Mouse (Mus musculus) spleen, adult 2 months (tissue): Measurements from ENCODE around the gene Ppm1g. TPM values are rescaled to one million over a fixed set of nuclear protein-coding genes. Genes with fewer than 3 reads are reported as not detected.

ENCODE experiments used
- DNase-seq, 2 experiments: peaks; one replicate each; pipeline versions ENCODE4 v3.0.0 to v3.0.0-alpha.2; 2012 to 2021; ENCODE audit warnings: low spot score in 2 of 2, low read depth in 1 of 2
- H3K27ac ChIP-seq: fragments of 200-500 bp; 2 replicates; pipeline ENCODE4 v1.5.1; 2012; ENCODE audit warnings: low read length, inconsistent platforms; ENCODE audit not compliant: insufficient read depth
- H3K27me3 ChIP-seq: fragments of 200-500 bp; 2 replicates; pipeline ENCODE4 v1.6.1; 2012; ENCODE audit warnings: mild to moderate bottlenecking, moderate library complexity, low read length, inconsistent platforms; ENCODE audit not compliant: control insufficient read depth, insufficient read depth
- H3K36me3 ChIP-seq: fragments of 200-500 bp; 2 replicates; pipeline ENCODE4 v1.6.1; 2012; ENCODE audit warnings: mild to moderate bottlenecking, low read length, inconsistent platforms; ENCODE audit not compliant: control insufficient read depth, insufficient read depth
- H3K4me1 ChIP-seq: fragments of 200-500 bp; 2 replicates; pipeline ENCODE4 v1.6.1; 2011; ENCODE audit warnings: inconsistent platforms; ENCODE audit not compliant: control insufficient read depth, insufficient read depth, insufficient read length
- H3K4me3 ChIP-seq: fragments of 200-500 bp; 2 replicates; pipeline ENCODE4 v1.5.1; 2011; ENCODE audit warnings: mild to moderate bottlenecking, inconsistent platforms; ENCODE audit not compliant: insufficient read depth, insufficient read length; ENCODE audit errors: extremely low read depth
- CTCF ChIP-seq: fragments of 200-500 bp; IDR thresholded peaks from 2 replicates; pipeline ENCODE4 v1.5.1; 2011; ENCODE audit warnings: mild to moderate bottlenecking, inconsistent platforms; ENCODE audit not compliant: insufficient read depth, insufficient read length, insufficient replicate concordance; ENCODE audit errors: extremely low read depth
- POLR2A ChIP-seq: fragments of 200-500 bp; IDR thresholded peaks from 2 replicates; pipeline ENCODE4 v1.6.1; 2011; ENCODE audit warnings: low read depth, low read length, inconsistent platforms
- WGBS: fragments of 180-500 bp; shearing (Covaris S2); methylation state at CpG from one replicate; pipeline ENCODE4 v1.1.7; 2018; 5-methylcytosine and 5-hydroxymethylcytosine counted together
- polyA plus RNA-seq: library from polyadenylated mRNA; depleted of rRNA; stranded (reverse); fragments of >200 nt; gene quantifications from 2 replicates; pipeline ENCODE4 v1.2.3, GENCODE M21; 2012

Ppm1g gene
- polyA plus RNA-seq, 1 experiment: 65.7 TPM

DNA sequence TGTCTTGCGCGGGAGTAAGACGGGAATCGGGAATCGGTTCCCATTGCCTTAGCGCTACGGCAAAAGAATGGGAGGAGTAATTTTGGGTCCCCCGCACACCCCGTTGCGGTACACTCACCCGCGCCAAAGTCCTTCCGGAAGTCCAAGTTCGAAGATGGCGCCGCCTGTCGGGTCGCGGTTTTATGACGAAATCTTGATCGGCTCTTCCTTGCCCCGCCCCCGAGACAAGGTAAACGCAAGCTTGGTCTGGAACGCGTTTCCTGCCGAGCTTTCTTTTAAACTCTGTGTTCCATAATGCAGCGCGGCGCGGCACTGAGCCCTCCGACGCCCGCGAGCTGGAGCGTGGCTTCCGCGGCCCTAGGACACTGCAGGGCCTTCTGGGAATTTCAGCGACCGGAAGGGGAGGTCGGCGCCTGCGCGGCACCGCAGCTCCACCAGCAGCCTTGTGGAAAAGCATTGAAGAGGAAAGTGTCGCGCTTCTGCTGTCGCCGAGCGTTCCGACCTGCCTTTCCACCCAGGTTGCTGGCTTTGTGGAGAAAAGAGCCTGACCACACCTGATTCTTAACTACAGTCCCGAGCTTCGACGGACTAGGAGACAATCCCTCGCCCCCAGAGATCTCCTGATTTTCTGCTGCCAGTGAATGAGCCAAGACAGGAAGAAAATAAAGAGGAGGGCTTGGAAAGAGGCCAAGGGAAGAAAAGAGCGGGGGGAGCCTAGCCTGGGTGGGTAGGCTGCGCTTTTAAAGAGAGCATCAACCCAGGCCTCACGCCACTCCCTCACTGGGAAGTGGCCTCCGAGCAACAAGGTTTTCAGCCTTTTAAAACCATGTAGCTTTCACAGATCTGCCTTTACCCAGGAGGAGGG lies 40.5 kb downstream of the Ppm1g start, which contains the start of the genes Gm29609 and Gtf3c2:
Gm29609 (minus strand) TSS at position 146 of the 865 bp plus-strand sequence.
Gtf3c2 (minus strand) TSS at position 379 of the 865 bp plus-strand sequence.
- peak within 1 kb of the TSS; percentile 87 for H3K4me3 ChIP-seq
- peak; percentile 75; the same call in 1 of the 2 replicates for TF ChIP-seq POLR2A
- no peak for TF ChIP-seq CTCF
- no peaks in the 10 kb centered on the region for H3K27me3 ChIP-seq
- DNase-seq: peak; percentile 93 to 95
- peaks cover 3% of the 10 kb centered on the region; the same call in 1 of the 2 replicates for H3K4me1 ChIP-seq
- H3K36me3 ChIP-seq: no peaks in the 10 kb centered on the region; the same call in 1 of the 2 replicates
- peak within 1 kb of the TSS; percentile 91 for H3K27ac ChIP-seq
- WGBS: under 1% methylated on average over 59 of the region's 59 CpGs

DNA sequence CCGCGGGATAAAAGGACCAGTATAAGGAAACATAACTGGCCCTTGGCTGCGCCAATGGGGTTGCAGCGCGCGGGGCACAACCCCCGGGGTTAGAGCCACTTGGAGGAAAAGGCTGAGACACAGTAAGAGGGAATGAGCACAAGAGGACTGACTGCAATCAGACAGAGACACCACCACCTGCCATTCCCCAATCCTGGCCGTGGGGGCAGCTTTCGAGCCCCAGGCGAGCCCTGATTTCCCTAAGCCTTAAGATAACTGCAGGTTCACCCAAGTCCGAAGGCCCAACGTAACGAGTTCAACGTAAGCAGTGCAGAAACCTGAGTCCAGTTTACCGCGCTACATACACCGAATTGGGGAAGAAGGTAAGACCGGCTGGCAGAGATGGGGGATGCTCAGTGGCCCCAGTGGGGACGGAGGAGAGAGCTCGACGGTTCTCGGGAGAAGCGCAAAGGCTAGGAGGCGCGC lies 41.2 kb downstream of the Ppm1g start:
- peak overlapping the region; percentile 91 for H3K27ac ChIP-seq
- H3K4me3 ChIP-seq: peak overlapping the region; percentile 87
- no peak for DNase-seq
- peaks cover 3% of the 10 kb centered on the region; the same call in 1 of the 2 replicates for H3K4me1 ChIP-seq
- no peaks in the 10 kb centered on the region for H3K27me3 ChIP-seq
- peaks cover under 1% of the 10 kb centered on the region; the same call in 1 of the 2 replicates for H3K36me3 ChIP-seq
- 1% methylated on average over 25 of the region's 25 CpGs for WGBS
- TF ChIP-seq CTCF (no peak), POLR2A (no peak)

DNA sequence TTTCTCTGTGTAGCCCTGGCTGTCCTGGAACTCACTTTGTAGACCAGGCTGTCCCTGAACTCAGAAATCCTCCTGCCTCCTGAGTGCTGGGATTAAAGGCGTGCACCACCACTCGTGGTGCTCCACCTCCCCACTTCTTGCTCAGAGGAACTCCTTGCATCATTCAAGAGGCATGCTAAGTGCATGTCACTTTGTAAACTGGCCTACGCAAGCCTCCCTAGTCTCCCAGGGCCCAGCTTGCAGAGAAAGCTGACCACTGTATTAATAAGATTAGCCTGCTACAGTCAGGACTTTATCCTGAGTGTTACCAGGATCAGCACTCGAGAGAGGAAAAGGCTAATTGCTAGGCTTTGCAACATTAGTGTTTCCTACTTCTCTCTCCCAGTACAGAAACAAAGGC lies 51.9 kb downstream of the Ppm1g start:
- Histone ChIP-seq H3K36me3 (peaks cover 56% of the 10 kb centered on the region), H3K27ac (no peak overlapping the region), H3K4me3 (no peak overlapping the region), H3K27me3 (no peaks in the 10 kb centered on the region), H3K4me1 (no peaks in the 10 kb centered on the region)
- 96% methylated on average over 4 of the region's 4 CpGs for WGBS
- DNase-seq: no peak
- TF ChIP-seq POLR2A: no peak
- TF ChIP-seq CTCF: no peak

DNA sequence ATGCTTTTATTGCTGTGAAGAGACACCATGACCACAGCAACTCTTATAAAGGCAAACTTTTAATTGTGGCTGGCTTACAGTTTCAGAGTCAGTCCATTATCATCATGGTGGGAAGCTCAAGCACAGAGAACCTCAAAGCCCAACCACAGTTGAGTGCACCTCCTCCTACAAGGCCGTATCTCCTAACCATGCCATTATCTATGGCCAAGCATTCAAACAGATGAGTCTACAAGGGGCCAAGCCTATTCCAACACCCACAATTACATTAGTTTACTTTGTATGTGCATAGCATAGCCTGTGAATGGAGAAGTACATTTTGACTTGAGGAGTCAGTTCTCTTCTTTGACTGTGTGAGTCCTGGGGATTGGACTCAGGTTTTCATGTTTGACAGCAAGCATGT lies 55.6 kb downstream of the Ppm1g start:
- H3K4me3 ChIP-seq: no peak overlapping the region
- no peaks in the 10 kb centered on the region for H3K4me1 ChIP-seq
- no peak for DNase-seq
- no peaks in the 10 kb centered on the region for H3K27me3 ChIP-seq
- 90% methylated on average over 1 of the region's 1 CpGs for WGBS
- no peak overlapping the region for H3K27ac ChIP-seq
- TF ChIP-seq POLR2A: no peak
- TF ChIP-seq CTCF: no peak
- H3K36me3 ChIP-seq: peaks cover 55% of the 10 kb centered on the region

DNA sequence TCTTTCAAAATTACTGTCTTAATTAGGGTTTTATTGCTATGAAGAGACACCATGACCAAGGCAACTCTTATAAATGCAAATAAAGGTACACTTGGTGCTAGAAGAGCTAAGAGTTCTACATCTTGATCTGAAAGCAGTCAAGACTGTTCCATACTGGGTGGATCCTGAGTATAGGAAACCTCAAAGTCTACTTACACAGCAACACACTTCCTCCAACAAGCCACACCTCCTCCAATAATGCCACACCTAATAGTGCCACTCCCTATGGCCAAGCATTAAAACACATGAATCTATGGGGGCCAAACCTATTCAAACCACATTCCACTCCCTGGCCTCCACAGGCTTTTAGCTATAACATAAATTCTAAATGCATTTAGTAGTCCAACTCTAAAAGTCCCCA lies 58.0 kb downstream of the Ppm1g start:
- TF ChIP-seq CTCF (no peak), POLR2A (no peak)
- Histone ChIP-seq H3K4me3 (no peak overlapping the region), H3K27me3 (no peaks in the 10 kb centered on the region), H3K27ac (no peak overlapping the region), H3K36me3 (peaks cover 54% of the 10 kb centered on the region), H3K4me1 (no peaks in the 10 kb centered on the region)
- DNase-seq: no peak

DNA sequence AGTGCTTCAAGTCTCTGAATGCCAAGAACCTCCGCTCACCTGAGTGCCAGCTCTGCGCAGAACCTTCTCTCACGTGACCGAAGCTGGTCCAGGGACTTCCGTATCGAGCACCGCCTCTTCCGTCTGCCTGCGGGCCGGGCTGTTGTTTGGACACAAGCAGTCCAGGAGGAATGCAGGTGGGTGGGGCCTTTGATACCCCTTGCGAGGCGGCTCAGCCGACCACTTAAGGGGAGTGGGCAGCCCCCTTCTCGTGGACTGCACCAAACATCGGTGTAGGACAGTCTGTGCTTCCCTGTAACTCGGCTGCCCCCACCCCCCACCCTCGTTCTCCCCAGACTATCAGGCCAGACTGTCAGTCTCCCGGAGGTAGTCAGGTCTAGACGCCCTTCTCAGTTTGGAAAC lies 66.3 kb downstream of the Ppm1g start, which contains the start of gene Mpv17:
Mpv17 (minus strand) TSS at position 100 of the 402 bp plus-strand sequence.
- Histone ChIP-seq H3K27me3 (no peaks in the 10 kb centered on the region), H3K4me3 (peak within 1 kb of the TSS; percentile 90), H3K27ac (peak within 1 kb of the TSS; percentile 64), H3K36me3 (peaks cover 20% of the 10 kb centered on the region), H3K4me1 (peaks cover 4% of the 10 kb centered on the region; the same call in 1 of the 2 replicates)
- WGBS: under 1% methylated on average over 19 of the region's 19 CpGs
- peak; percentile 55 to 72 for DNase-seq
- TF ChIP-seq POLR2A (peak; percentile 57), CTCF (no peak)
